Mouse (Mus musculus) urinary bladder, postnatal 4 days (tissue): ENCODE results near the gene 1700008O03Rik.

Source experiments
- DNase-seq, 2 experiments: peaks; one replicate each; pipeline ENCODE4 v3.0.0; 2021 to 2022; ENCODE audit warnings: low spot score in 2 of 2

1700008O03Rik gene

DNA sequence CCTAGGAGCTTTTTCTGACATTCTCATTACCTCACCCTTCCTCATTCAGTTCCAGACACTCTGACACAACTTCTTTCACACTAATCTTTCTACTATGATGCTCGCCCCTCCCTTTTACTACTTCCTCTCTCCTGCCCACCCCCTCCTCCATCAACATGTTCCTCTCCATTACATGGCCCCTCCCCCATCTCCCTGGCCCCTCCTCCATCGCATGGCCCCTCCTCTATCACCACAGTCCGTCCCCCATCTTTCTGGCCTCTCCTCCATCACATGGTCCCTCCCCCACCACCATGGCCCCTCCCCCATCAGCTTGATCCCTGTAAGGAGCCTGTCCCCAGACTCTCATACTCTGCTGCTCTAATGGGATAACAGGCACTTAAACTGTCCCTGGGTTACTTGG lies 36.6 kb downstream of the 1700008O03Rik start:
- DNase-seq = no peak

DNA sequence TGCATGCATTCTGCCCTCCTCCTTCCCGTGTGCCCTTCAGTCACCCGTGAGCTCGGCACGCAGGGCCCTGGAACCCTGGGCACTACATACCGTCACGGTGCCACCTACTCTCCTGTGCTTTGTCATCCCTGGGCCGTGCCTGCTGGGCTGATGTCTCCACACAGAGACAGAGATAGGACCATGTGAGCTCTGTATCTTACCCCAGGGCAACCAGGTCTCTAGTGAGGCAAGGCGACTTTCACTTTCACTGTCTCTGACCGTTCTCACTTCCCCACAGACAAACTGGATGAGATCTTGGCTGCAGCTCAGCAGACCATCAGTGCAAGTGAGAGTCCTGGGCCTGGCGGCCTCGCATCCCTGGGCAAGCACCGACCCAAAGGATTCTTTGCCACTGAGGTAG lies 41.0 kb downstream of the 1700008O03Rik start:
- DNase-seq = no peak

DNA sequence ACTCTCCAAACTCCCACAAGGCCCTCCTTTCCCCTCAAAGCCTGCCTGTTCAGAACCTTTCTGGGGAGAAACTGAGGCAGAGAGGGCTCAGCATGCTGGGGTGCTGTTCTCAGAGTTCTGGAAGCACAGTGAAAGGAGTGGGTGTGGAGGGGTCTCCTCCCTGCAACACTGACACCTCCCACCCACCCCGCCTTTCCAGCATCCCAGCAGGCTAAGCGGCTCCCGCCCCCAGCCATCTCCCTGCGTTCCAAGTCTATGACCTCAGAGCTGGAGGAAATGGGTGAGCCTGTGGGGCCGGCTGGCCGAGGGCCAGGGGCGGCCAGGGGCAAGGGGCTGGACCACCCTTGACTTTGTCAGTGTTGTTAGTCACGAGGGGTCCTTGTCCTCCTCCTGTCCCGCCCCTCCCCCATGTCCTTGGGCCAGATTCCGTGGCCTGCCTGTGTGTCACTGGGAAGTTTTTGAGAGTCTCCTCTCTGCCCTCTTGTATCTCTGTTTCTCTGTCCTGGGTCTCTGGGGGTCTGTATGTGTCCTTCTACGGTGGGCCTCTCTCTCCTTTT lies 42.1 kb downstream of the 1700008O03Rik start:
- DNase-seq = no peak

DNA sequence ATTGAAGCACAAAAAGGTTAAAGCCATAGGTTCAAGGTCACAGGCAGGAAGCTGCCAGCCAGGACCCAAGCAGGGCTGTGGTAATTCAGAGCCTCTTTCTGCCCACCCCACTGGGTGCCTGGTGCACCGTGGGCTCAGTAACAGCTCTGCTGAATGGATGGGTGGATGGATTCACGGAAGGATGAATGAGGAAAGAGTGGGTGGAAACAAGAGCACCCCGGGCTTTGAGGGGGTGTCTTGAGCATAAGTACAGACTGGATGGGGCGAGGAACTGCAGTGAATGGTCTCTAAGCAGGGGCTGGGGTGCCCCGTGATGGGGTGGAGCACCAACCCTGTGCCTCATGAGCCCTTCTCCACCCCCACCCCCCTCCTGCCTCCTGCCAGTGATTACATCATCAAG lies 43.9 kb downstream of the 1700008O03Rik start:
- no peak for DNase-seq

DNA sequence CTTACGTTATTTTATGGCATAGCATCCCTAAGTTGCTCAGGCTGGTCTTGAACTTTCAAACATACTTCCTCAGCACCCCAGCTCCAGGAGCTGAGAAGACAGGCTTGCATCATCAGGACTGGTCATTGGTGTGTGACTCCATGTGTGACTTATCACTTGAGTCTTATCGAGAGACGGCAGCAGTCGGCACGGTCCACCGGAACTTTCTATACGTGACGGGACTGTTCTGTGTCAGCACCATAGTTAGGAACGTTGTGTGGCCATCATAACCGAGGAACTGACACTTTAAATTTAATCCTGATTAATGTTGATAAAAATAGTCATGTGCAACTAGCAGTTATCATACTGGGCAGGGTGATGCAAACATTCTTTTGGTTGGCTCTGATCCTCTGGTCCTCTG lies 44.5 kb downstream of the 1700008O03Rik start:
- no peak for DNase-seq

DNA sequence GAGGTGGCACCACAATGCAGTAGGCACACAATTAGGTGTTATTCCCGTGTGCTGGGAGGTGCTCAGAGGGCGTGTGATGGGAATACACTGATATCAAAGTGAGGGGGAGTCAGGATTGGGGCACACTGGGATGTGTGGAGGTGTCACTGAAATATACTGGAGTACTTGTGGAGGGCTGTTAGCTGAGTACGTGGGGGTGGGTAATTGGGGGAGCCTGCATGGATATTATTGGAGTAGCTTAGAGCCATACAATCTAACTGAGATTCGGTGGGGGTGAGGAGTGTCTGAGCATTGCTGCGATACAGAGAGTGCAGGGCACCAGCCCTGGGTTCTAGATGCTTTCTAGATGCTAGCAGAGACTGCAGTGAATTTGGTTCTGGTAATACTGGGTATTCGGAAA lies 45.4 kb downstream of the 1700008O03Rik start:
- DNase-seq = no peak

DNA sequence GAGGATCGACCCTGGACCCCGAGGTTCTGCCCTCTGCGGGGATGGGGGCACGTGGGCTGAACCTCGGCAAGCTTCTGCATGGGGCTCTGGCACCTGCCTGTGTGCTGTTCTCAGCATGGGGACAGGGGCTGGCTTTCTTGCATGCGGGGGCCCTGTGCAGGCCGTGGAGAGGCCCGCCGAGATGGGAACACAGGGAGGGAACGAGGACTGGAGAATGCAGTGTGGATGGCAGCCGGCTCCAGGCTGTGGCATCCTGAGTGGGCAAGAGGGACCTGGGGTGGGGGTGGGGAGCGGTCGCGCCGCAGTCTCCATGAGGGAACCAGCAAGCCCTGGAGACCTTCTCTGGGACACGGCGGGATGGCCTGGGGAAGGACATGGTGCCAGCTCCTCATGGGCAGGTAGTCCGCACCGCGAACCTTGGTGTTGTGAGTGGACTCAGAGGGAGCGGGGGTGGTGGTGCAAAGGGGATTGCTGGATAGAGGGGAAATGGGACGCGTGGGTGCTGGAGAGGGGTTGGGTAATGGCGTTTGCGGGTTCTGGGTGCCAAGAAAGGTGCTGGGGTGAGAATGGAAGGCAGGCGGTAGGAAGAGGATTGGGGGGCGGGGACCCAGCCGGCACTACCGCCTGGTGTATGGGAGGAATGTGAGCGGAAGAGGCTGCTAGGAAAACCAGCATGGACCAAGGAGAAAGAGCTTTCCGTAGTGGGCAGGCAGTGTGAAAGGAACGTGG lies 48.3 kb downstream of the 1700008O03Rik start:
- no peak for DNase-seq

DNA sequence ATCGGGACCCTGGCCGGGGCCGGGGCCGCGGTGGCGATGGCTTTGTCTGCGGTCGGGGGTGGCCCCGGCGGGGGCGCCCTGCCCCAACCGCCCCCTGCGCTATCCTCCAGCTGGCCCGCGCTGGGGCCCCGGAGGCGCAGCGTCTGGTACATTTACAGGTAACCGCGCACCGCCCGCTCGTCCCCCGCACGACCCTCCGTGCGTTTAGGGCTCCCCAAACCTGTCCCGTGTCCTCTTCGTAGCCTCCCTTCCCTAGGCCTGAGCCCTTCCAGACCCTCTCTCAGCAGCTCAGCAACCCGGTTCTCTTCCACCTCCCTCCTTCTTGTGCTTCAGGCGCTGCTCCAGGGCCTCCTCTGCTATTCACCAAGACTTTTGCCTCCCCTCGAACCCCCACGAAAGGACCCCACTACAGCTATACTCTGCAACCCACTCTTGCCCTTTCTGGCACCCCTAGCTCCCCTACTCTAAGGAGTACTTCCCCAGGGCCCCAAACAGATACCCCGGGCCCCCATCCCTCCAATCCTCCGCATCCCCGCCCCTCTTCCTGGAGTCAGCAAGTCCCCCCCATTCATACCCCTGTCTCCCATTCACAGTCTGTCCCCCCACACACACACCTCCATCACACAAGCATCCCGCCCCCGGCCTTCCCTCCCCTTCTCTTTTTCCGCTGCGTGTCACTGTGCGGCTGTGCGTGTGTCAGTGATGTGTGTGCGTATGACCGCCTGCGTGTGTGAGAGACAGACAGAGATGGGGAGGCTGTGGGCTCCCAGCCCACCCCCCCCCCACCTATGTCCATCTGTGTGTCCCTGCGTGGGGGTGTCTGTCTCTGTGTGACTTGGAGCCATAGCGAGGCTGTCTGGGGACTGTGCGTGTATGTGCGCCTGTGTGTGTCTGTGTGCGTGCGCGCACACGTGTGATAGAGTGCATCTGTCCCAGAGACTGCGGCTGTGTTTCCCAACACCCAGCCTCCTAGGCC lies 49.3 kb downstream of the 1700008O03Rik start:
- no peak for DNase-seq

DNA sequence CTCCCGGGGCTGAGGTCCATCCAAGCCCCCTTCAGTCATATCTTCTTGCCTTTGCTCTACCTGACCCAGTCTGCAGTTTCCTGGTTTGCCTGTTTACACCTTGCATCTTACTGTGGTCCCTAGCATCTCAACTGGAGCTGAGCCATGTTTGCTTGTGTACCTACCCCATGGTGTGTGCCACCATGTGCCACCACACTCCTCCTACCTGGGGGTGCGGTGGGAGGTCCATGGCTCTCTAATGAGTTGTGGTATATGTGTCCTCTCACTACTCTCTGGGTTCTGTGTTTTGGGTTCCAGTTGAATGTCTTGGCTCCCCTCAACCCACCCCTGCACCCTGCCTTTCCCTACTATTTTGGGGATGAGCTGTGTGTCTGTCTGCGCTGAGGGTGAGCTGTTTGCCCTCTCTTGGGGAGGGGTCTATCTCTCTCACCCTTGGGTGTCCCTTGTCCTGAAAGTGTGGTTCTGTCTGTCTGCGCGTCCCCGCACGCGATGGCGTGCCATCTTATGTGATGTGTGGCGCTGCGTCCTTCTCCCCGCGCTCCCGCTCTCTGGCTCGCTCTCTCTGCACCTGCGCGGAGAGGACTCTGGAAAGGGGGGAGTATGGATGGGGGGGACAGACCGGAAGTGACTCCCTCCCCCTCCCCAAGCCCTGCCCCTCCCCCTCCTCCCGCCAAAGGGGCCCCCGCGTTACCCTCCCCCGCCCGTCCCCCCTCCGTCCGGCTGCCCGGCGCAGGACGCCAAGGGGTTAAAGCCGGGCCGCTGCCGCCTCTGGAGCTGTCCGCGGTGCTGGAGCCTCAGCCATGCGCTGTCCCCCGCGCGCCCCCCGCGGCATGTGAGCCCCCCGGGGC lies 50.4 kb downstream of the 1700008O03Rik start:
- DNase-seq = no peak

DNA sequence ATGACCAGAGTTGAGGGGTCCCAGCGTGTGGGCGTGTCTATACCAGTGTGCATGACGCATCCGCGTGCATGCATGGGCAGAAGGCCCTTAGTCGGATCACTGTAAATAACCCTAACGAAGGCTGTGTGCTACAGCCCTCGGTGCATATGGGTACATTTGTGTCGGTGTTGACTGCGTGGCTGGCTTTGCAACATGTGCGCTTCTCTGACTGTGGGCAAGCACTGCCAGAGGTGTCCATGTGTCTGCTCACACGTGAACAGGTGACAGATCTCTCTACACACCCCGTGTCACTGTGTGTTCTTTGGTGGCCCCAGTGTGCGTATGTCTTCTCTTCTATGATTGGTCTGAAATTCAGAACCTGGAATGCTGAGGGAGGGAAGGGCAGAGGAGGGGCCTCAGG lies 51.5 kb downstream of the 1700008O03Rik start:
- DNase-seq = no peak

DNA sequence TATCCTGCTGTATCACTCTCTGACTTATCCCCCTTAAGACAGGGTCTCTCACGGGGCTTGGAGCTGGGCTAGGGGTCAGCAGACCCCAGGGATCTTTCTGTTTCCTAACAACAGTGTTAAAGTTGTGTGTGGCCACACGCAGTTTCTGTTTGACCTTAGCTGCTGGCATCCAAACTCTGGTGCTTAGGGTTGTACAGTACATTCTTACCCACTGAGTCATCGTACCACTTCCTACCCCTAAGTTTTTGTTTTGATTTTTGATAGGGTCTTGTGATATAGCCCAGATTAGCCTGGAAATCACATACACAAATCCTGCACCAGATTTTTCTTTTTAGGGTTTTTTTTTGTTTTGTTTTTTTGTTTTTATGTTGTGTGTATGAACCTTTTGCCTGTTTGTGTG lies 53.3 kb downstream of the 1700008O03Rik start:
- no peak for DNase-seq

DNA sequence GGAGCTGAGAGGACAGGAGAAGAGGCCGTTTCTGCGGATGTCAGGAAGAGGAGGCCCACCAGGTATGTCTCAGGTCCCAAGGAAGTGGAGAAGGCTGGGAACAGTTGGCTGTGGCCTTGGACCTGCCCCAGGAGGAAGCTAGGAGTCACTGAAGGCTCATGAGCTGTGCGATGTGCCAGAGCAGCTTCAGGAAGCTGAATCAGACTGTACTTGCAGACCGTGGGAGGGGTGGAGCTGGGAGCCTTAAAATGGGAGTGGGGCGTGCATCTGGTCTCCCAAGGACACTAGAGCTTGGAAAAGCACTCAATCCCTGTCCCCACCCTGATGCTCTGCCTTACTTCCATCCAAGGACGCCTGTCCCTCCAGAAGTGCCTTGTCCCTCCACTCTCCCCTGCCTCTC lies 59.0 kb downstream of the 1700008O03Rik start:
- DNase-seq = no peak

DNA sequence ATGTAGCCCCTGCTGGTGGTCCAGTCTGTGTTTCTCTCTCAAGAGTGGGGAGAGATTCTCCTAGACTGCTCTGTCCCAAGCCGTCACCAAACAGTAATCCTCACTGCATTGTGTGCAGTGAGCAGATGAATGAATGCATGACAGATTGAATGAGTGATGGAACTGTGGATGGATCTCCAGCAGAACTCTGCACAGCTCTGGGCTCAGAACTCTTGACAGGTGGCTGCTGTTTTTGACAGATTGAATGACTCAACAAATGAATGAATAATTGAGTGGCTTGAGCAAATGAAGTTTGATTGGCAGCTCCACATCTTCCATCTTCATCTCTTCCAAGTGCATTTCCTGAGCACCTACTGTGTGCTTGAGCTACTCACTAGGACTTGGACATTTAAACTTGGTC lies 63.3 kb downstream of the 1700008O03Rik start:
- DNase-seq = no peak

DNA sequence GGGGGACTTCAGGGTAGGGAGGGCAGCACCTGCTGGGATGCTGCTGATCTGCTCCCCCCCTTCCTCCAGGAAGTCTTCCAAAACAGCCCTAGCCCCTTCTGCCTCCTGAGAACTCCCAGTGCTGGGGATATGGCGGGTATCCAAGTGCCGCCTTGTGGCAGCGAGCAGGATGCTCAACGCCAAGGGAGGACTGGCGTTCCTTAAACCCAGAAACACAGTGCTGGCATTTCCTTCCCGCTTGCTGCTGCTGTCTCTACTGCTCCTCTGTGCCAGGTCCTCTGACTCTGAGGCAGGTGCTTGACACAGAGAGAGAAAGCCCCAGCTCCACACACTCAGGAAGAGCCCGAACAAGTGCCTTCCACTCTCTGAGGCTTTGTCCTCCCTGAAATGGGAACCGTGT lies 64.7 kb downstream of the 1700008O03Rik start:
- DNase-seq = no peak

DNA sequence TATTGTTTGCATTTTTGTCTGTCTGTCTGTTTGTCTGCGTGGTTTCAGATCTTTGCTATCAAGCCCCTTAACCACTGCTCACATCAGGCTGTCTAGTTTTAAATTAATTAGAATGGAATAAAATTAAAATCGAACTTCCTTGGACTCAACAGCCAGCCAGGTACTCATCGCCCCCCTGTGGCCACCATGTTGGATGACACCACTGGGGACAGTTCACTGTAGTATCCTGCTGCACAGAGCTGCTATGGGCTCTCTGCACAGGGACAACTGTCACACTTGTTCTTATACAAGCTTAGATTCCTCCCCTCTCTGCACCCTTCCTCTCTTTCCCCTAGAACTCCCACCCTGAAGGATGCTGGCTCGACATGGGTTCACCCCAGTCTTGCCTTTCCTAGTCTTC lies 67.7 kb downstream of the 1700008O03Rik start:
- no peak for DNase-seq

DNA sequence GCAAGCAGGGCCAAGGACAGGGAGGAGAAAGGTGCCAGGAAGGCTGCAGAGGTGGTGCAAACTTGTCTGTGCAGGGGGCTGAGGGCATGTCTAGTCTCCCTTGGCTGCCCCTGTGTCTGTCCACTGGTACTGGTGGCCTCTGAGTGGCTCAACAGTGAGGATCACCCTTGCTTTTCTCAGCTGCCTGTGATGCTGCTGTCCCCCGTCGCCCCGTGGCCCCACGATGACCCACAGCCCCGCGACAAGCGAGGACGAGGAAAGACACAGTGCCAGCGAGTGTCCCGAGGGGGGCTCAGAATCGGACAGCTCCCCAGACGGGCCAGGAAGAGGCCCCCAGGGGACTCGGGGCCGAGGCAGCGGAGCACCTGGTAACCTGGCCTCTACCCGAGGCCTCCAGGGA lies 73.1 kb downstream of the 1700008O03Rik start:
- no peak for DNase-seq

DNA sequence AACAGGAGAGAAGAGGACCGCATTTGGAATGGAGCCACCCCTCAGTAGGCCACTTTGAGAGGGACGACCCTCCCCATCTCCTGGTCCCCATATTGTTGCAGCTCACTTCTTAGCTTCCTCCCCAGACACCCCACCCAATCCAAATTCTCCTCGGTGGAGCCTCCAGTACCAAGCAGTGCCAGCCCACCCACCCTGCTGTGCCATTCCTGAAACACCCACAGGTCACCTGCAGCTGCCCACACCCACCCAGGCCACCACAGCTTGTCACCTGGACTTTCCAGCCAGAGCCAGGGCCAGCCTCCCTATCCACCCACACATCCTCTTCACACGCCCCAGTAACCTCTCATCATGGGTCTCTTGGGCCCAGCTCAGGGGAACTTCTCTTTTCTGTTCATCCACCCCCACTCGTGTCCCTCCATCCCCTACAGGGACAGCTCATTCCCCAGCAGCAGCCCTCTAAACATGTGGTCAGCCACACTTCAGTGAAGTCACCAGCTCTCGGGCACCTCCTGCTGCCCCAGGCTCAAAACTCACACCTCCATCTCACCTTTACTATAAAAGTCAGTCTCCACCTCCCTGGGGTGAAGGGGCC lies 73.8 kb downstream of the 1700008O03Rik start:
- no peak for DNase-seq

DNA sequence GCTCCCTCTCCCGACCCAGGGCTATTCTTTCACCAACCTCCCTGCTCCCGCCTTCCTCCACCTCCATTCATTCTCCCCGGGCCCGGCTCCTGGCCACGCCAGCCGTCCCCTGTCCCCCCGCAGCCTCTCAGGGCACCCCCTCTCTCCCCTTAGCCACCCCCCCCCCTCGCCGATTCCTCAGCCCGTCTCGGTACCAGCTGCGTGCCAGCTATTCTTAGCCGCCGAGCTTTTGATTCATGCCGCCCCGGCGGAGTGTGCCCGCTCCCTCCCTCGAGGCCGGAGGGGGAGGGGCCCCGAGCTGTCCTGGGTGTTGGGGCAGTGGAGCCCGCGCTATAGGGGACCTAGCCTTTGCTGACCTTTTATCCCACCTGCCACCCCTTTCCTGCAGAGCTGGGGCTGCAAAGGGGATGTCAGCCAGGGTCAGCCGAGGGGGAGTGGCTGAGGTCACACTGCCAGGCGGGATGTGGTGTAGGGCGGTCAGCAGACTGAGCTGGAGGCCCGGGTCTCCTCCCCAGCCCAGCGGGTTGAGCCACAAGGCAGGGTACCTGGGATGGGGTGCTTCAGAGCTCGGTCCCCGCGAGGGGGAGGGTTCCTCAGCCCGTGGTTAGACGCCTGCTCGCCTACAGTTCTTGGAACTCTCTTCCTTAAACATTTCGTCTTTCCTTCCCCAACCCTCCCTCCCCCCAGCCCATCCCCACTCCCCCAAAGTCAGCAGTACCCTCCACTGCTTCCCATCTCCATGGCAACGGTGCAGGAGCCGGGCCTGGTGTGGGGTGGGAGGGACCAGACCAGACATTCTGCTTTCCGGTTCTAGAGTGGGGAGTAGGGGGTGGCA lies 74.5 kb downstream of the 1700008O03Rik start:
- DNase-seq = no peak

DNA sequence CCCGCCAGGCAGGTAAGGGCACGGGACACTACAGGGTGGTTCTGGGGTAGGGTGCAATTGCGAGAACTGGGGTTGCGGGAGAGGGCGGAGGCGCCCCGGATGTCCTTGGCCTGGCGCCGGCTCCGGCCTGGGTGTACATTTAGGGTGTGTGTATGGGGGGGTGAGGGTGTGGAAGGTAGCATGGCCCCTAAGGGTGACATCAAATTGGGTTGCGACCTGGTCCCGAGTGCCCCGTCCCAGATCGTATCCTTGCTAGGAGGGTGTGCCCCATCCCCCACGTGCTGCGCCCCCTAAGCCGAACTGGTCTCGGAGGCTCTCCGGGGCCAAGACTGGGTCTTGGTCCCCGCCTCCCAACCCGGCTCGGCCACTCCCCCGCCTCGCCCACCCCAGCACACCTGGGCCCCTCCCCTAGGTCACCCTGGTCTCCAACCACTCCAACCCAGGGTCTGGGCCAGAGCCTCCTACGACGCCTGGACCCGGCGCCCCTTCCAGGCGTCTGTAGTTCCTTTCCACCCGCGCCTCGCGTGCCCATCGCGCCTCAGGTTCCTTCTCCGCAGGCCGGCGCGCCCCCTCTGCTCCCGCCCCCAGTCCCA lies 75.2 kb downstream of the 1700008O03Rik start:
- DNase-seq = no peak
